Mouse (Mus musculus) limb, embryonic 14.5 days (tissue): Measurements from ENCODE around the gene Clec16a. TPM values are rescaled to one million over a fixed set of nuclear protein-coding genes. Genes with fewer than 3 reads are reported as not detected.

Experiments used
- ATAC-seq: fragments of 200-750 bp; cut with Nextera tagmentation; 2 replicates; pipeline ENCODE4 v1.8.0; 2017; ENCODE audit warnings: low read depth, moderate number of reproducible peaks, moderate TSS enrichment; ENCODE audit not compliant: low FRiP score
- DNase-seq: peaks from one replicate; pipeline ENCODE4 v3.0.0-alpha.2; 2015; ENCODE audit warnings: low spot score
- H3K27ac ChIP-seq: fragments of 300-500 bp; sonication (generic); replicated peaks from 2 replicates; pipeline ENCODE4 v1.5.1; 2014; ENCODE audit warnings: low read depth, mild to moderate bottlenecking, low read length, moderate library complexity, mixed read lengths
- H3K27me3 ChIP-seq: fragments of 300-500 bp; sonication (generic); 2 replicates; pipeline ENCODE4 v1.6.1; 2014; ENCODE audit warnings: low read length, mixed read lengths; ENCODE audit not compliant: control insufficient read depth, insufficient read depth
- H3K36me3 ChIP-seq: fragments of 300-500 bp; sonication (generic); 2 replicates; pipeline ENCODE4 v1.6.1; 2014; ENCODE audit warnings: mild to moderate bottlenecking, low read length, moderate library complexity, mixed read lengths; ENCODE audit not compliant: control insufficient read depth, insufficient read depth
- H3K4me1 ChIP-seq: fragments of 300-500 bp; sonication (generic); 2 replicates; pipeline ENCODE4 v1.6.1; 2014; ENCODE audit warnings: antibody characterized with exemption, low read length, mixed read lengths; ENCODE audit not compliant: control insufficient read depth, insufficient read depth
- H3K4me2 ChIP-seq: fragments of 300-500 bp; sonication (generic); replicated peaks from 2 replicates; pipeline ENCODE4 v1.6.1; 2014; ENCODE audit warnings: low read depth, mild to moderate bottlenecking, low read length, moderate library complexity; ENCODE audit not compliant: severe bottlenecking
- H3K4me3 ChIP-seq: fragments of 300-500 bp; sonication (generic); replicated peaks from 2 replicates; pipeline ENCODE4 v1.5.1; 2014; ENCODE audit warnings: low read length
- H3K9ac ChIP-seq: fragments of 300-500 bp; sonication (generic); 2 replicates; pipeline ENCODE4 v1.6.1; 2014; ENCODE audit warnings: mild to moderate bottlenecking, low read depth, low read length, moderate library complexity; ENCODE audit not compliant: severe bottlenecking
- H3K9me3 ChIP-seq: fragments of 300-500 bp; sonication (generic); 2 replicates; pipeline ENCODE4 v1.6.1; 2016; ENCODE audit warnings: low read length; ENCODE audit not compliant: control insufficient read depth
- POLR2A ChIP-seq: fragments of 200-500 bp; IDR thresholded peaks from 2 replicates; pipeline ENCODE4 v1.8.0; 2012; ENCODE audit warnings: inconsistent platforms, mild to moderate bottlenecking, moderate library complexity, borderline replicate concordance; ENCODE audit not compliant: insufficient read depth, insufficient read length; ENCODE audit errors: extremely low read depth
- WGBS: fragments of 180-500 bp; shearing (Covaris S2); extraction: QIAGEN DNeasy Blood & Tissue Kit; methylation state at CpG from one replicate; pipeline ENCODE4 v1.1.7; 2014; 5-methylcytosine and 5-hydroxymethylcytosine counted together
- polyA plus RNA-seq, 2 experiments: library from polyadenylated mRNA; depleted of rRNA in 1 of 2; stranded (reverse) in 1 of 2; unstranded in 1 of 2; fragments of >200 nt; fragmentation: Nextera tagmentation in 1 of 2; extraction: Ambion mirVana in 1 of 2; gene quantifications; 2 replicates each; pipeline versions ENCODE4 v1.2.1 to v1.2.3; 2012 to 2014

Gene Clec16a
- polyA plus RNA-seq, 2 experiments = 12.5 to 29.9 TPM

DNA sequence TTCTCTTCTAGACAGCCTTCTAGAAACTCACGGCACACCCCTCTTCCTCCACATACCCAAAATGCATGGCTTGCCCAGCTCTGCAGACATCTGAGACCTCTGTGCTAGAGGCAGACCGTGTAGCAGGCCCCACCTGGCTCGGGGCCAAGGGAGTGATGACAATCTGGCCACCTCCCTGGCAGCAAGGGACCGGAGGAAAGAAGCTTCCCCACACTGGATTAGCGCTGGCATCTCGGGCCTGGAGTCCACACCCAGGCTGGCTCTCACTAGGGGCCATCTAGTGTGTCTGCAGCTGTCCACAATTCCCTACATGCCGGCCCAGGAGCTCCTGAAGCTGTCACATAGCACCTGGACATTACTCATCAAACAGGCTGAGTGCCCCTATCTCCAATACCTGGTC is 10.6 kb upstream of the Clec16a start:
- DNase-seq (peak; percentile 28), ATAC-seq (no peak)
- H3K4me2 ChIP-seq = no peak overlapping the region
- H3K36me3 ChIP-seq = peaks cover 49% of the 10 kb centered on the region
- H3K9ac ChIP-seq = no peak overlapping the region
- 76% methylated on average over 7 of the region's 7 CpGs for WGBS
- TF ChIP-seq POLR2A = no peak
- H3K9me3 ChIP-seq = no peaks in the 10 kb centered on the region
- no peak overlapping the region for H3K27ac ChIP-seq
- H3K4me3 ChIP-seq = no peak overlapping the region
- no peaks in the 10 kb centered on the region for H3K27me3 ChIP-seq
- H3K4me1 ChIP-seq = peaks cover 7% of the 10 kb centered on the region

DNA sequence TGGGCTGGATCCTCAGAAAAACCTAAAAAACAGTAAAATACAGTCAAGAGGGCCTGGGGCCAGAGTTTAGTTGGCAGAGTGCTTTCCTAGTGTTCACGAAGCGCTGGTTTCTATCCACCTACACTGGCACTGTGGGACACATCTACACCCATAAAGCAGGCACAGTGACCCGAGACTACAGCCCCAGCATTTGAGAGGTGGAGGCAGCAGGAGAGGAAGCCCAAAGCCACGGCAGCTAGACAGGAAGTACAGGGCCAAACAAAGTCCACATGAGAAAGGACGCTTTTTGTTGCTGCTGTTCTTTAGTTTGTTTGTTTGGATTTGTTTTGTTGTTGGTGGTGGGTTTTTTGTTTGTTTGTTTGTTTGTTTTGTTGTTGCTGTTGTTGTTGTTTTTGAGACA is 8.8 kb upstream of the Clec16a start:
- Histone ChIP-seq H3K27me3 (no peaks in the 10 kb centered on the region), H3K4me3 (no peak overlapping the region), H3K9me3 (no peaks in the 10 kb centered on the region), H3K4me1 (peaks cover 24% of the 10 kb centered on the region), H3K9ac (no peak overlapping the region), H3K27ac (no peak overlapping the region), H3K4me2 (no peak overlapping the region), H3K36me3 (peaks cover 38% of the 10 kb centered on the region)
- WGBS = 74% methylated on average over 5 of the region's 5 CpGs
- DNase-seq (no peak), ATAC-seq (no peak)
- no peak for TF ChIP-seq POLR2A

DNA sequence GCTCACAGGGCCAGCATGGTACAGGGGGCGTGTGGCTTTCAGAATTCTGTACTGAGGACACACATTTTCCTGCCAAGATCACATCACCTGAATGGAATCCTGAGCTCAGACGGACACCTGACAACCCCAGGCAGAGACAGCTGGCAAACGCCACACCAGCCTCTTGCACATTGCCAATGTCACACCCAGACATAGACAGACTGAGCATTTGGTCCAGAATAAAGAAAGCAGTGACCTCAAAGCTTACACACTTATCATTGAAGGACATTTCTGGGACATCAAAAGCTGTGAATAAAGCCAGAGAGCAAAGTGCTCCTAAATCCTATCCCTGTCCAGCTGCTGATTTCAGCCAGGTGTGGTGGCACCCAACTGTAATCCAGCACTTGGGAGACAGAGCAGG is 8.2 kb upstream of the Clec16a start:
- Histone ChIP-seq H3K4me1 (peaks cover 26% of the 10 kb centered on the region), H3K9ac (no peak overlapping the region), H3K36me3 (peaks cover 31% of the 10 kb centered on the region), H3K27ac (no peak overlapping the region), H3K27me3 (no peaks in the 10 kb centered on the region), H3K9me3 (no peaks in the 10 kb centered on the region), H3K4me3 (no peak overlapping the region), H3K4me2 (no peak overlapping the region)
- TF ChIP-seq POLR2A = no peak
- whole genome bisulfite sequencing = 73% methylated on average over 3 of the region's 3 CpGs
- ATAC-seq (no peak), DNase-seq (no peak)

DNA sequence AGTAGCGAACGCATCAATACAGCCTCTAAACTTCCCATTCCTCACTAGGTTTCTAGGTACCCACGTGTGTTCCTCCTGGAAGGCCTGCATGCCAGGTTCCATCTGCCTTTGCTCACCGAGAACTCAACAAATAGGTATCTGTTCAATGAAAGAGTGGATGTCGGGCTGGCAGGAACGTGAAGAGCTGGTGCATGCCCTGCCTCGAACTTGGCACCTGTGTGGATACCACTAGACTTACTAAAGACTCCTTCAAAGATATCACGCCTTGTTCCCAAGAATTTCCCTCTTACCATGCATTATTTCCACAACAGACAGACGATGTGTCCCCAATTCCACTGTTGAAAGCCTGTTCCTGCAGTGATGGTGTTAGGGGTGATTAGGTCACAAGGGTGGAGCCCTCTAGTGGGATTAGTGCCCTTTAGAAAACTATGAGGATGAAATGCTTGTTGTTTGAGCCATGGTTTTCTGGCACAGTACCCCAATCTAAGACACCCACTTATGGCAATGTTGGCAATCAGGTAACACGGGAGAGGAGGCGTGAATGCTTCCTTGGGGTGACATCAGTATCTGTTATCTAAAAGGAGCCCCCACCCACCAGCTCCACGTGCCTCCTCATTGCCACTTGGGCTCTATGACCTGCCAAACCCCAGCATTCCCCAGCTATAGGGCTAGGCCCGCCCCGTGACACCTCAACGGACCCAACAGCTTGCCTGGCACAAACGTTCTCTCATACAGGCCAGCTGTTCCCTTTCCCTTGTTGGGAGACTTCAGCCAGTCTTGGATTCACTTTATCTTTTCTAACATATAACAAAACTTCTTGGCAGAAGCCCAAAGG is 4.2 kb upstream of the Clec16a start:
- peak; percentile 6 for DNase-seq
- Histone ChIP-seq H3K4me2 (peak overlapping the region; percentile 90), H3K4me3 (peak overlapping the region; percentile 79), H3K36me3 (peaks cover 13% of the 10 kb centered on the region; the same call in 1 of the 2 replicates), H3K4me1 (peaks cover 30% of the 10 kb centered on the region), H3K9me3 (no peaks in the 10 kb centered on the region), H3K27me3 (no peaks in the 10 kb centered on the region), H3K9ac (peak overlapping the region; percentile 84), H3K27ac (no peak overlapping the region)
- TF ChIP-seq POLR2A = no peak
- 67% methylated on average over 16 of the region's 16 CpGs for WGBS
- ATAC-seq = no peak

DNA sequence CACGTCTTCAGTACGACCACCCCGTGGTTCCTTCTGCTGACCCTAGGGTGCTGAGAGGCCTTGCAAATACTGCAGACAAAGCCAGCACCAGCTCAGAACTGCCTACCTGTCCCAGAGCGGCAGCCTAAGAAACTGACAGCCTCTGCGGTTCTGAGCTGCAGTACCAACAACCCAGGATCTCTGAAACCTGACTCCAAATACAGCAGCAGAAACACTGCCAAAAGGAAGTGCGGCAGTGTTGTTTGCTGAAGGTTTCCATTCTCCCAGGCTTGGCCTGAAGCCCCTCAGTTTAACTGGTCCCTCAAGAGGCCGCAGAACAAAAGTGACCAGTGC is 3.6 kb upstream of the Clec16a start:
- Histone ChIP-seq H3K4me1 (peaks cover 36% of the 10 kb centered on the region), H3K4me2 (peak overlapping the region; percentile 90), H3K36me3 (peaks cover 10% of the 10 kb centered on the region; the same call in 1 of the 2 replicates), H3K27me3 (no peaks in the 10 kb centered on the region), H3K27ac (no peak overlapping the region), H3K9me3 (no peaks in the 10 kb centered on the region), H3K9ac (peak overlapping the region; percentile 84), H3K4me3 (peak overlapping the region; percentile 79)
- TF ChIP-seq POLR2A = no peak
- WGBS = 23% methylated on average over 7 of the region's 7 CpGs
- DNase-seq (peak; percentile 41), ATAC-seq (no peak)
